Mouse (Mus musculus): ENCODE measurements around the gene 2310022B05Rik. TPM values are rescaled to one million over a fixed set of nuclear protein-coding genes. Genes with fewer than 3 reads are reported as not detected.

The 2310022B05Rik gene
- polyA plus RNA-seq, 1 experiment from 2014 or later, result 23.5 TPM

DNA sequence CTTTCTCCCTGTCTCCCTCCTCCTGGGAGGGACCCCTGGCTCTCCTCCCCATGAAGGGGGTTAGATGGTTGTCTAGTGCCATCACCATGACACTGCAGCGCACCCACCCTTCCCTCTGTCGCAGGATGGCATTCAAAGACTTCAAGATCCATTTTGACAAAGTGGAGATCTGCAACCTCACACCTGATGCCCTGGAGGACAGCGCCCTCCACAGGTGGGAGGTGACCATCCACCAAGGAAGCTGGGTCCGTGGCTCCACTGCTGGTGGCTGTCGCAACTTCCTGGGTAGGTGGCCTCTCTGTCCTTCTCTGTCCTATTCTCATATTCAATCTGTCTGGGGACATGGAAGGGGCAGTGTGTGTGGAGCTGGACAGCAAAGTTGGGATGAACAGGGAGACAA, 59.1 kb downstream of the 2310022B05Rik start:
- H3K4me1 ChIP-seq (ENCODE audit: control insufficient read depth, insufficient read depth, low read length), result no peaks in the 10 kb centered on the region
- H3K36me3 ChIP-seq (ENCODE audit: control insufficient read depth, insufficient read depth, low read length), result no peaks in the 10 kb centered on the region
- 64% methylated on average over 5 of the region's 5 CpGs for WGBS
- no peaks in the 10 kb centered on the region for H3K27me3 ChIP-seq (ENCODE audit: control insufficient read depth, insufficient read depth, low read length)
- H3K4me2 ChIP-seq (ENCODE audit: low read depth, low read length), result no peak overlapping the region
- no peak overlapping the region for H3K9ac ChIP-seq (ENCODE audit: low read length)
- no peak overlapping the region for H3K27ac ChIP-seq (ENCODE audit: low read length)
- H3K9me3 ChIP-seq (replicated peaks; ENCODE audit: control insufficient read depth, low read length), result no peaks in the 10 kb centered on the region
- no peak for ATAC-seq (ENCODE audit: insufficient read depth, low FRiP score)
- no peak overlapping the region for H3K4me3 ChIP-seq (replicated peaks; ENCODE audit: low read length)

DNA sequence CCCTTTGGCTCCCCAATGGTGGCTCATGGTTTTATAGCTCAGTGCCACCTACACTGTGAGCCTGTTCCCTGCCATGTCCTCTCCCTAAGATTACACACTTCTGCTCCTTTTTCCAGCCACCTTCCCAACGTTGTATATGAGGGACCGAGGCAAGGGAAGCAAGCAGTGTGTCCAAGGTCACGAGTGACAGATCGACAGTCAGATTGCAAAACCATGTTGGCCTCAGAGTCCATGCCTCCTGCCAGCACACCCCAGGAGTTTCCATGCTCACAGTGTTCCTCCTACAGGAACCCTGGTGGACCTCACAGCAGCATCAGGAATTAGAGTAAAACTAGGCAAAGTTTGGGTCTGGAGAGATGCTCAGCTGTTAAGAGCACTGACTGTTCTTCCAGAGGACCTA, 73.8 kb downstream of the 2310022B05Rik start:
- H3K4me2 ChIP-seq (ENCODE audit: low read depth, low read length), result no peak overlapping the region
- no peak for ATAC-seq (ENCODE audit: insufficient read depth, low FRiP score)
- H3K36me3 ChIP-seq (ENCODE audit: control insufficient read depth, insufficient read depth, low read length), result no peaks in the 10 kb centered on the region
- no peak overlapping the region for H3K4me3 ChIP-seq (replicated peaks; ENCODE audit: low read length)
- H3K9me3 ChIP-seq (replicated peaks; ENCODE audit: control insufficient read depth, low read length), result no peaks in the 10 kb centered on the region
- peaks cover 10% of the 10 kb centered on the region for H3K4me1 ChIP-seq (ENCODE audit: control insufficient read depth, insufficient read depth, low read length)
- no peaks in the 10 kb centered on the region for H3K27me3 ChIP-seq (ENCODE audit: control insufficient read depth, insufficient read depth, low read length)
- H3K9ac ChIP-seq (ENCODE audit: low read length), result no peak overlapping the region
- no peak overlapping the region for H3K27ac ChIP-seq (ENCODE audit: low read length)
- 78% methylated on average over 4 of the region's 4 CpGs for WGBS

DNA sequence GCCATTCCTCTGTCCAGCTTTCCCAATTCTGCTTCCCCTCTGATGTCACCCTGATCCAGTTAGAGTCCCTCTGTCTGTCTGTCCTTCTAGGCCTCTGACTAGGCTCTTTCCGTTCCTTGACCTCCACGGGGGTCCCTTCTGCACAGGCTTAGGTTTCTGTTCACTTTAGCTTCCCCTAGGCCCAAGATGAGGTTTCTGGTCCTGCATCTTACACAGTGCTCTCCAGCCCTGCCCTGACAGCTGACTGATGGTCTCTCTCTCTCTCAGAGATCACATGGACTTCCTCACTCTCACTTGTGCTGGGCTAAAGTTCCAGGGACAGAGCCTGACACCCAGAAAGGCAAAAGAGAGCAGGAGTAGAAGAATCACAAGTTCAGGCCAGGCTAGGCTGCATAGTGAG, 76.6 kb downstream of the 2310022B05Rik start:
- Histone ChIP-seq H3K27me3 (ENCODE audit: control insufficient read depth, insufficient read depth, low read length) (no peaks in the 10 kb centered on the region), H3K27ac (ENCODE audit: low read length) (no peak overlapping the region), H3K9ac (ENCODE audit: low read length) (peak overlapping the region; percentile 21; the same call in 1 of the 2 replicates), H3K36me3 (ENCODE audit: control insufficient read depth, insufficient read depth, low read length) (no peaks in the 10 kb centered on the region), H3K4me3 (replicated peaks; ENCODE audit: low read length) (no peak overlapping the region), H3K4me2 (ENCODE audit: low read depth, low read length) (no peak overlapping the region), H3K9me3 (replicated peaks; ENCODE audit: control insufficient read depth, low read length) (no peaks in the 10 kb centered on the region), H3K4me1 (ENCODE audit: control insufficient read depth, insufficient read depth, low read length) (peaks cover 10% of the 10 kb centered on the region)
- no peak for ATAC-seq (ENCODE audit: insufficient read depth, low FRiP score)
- 85% methylated on average over 2 of the region's 2 CpGs for WGBS

Other genes with a start within 250 kb of the 2310022B05Rik start
- gene Pgbd5, start 223.7 kb downstream of the 2310022B05Rik start, polyA plus RNA-seq (2015; fragmentation: Nextera tagmentation; extraction: Ambion mirVana), result 1.9 TPM in 2 replicates
- gene Cog2, start 142.6 kb downstream of the 2310022B05Rik start, polyA plus RNA-seq (2015; fragmentation: Nextera tagmentation; extraction: Ambion mirVana), result 38.2 and 40.7 TPM in 2 replicates
- 20.0 and 22.6 TPM in 2 replicates for gene Agt, start 93.7 kb downstream of the 2310022B05Rik start, polyA plus RNA-seq (2015; fragmentation: Nextera tagmentation; extraction: Ambion mirVana)
- gene Capn9, start 87.3 kb downstream of the 2310022B05Rik start, polyA plus RNA-seq (2015; fragmentation: Nextera tagmentation; extraction: Ambion mirVana), result 0.31 and 0.34 TPM in 2 replicates
- gene Ttc13, start 58.6 kb upstream of the 2310022B05Rik start, polyA plus RNA-seq (2015; fragmentation: Nextera tagmentation; extraction: Ambion mirVana), result 35.1 and 41.9 TPM in 2 replicates
- 17.2 and 19.0 TPM in 2 replicates for gene Arv1, start 58.8 kb upstream of the 2310022B05Rik start, polyA plus RNA-seq (2015; fragmentation: Nextera tagmentation; extraction: Ambion mirVana)
- 3.2 and 4.7 TPM in 2 replicates for gene Fam89a, start 88.5 kb upstream of the 2310022B05Rik start, polyA plus RNA-seq (2015; fragmentation: Nextera tagmentation; extraction: Ambion mirVana)
- 0.30 and 0.40 TPM in 2 replicates for gene Trim67, start 129.7 kb upstream of the 2310022B05Rik start, polyA plus RNA-seq (2015; fragmentation: Nextera tagmentation; extraction: Ambion mirVana)
- gene Gnpat, start 199.7 kb upstream of the 2310022B05Rik start, polyA plus RNA-seq (2015; fragmentation: Nextera tagmentation; extraction: Ambion mirVana), result 86.4 and 90.1 TPM in 2 replicates
- 42.1 TPM in 2 replicates for gene 2810004N23Rik, start 199.8 kb upstream of the 2310022B05Rik start, polyA plus RNA-seq (2015; fragmentation: Nextera tagmentation; extraction: Ambion mirVana)
- 5.6 and 6.0 TPM in 2 replicates for gene Exoc8, start 234.3 kb upstream of the 2310022B05Rik start, polyA plus RNA-seq (2015; fragmentation: Nextera tagmentation; extraction: Ambion mirVana)
- gene Sprtn, start 234.5 kb upstream of the 2310022B05Rik start, polyA plus RNA-seq (2015; fragmentation: Nextera tagmentation; extraction: Ambion mirVana), result 7.3 and 8.3 TPM in 2 replicates

Data from stomach, embryonic 16.5 days (tissue).